Mouse (Mus musculus) monocyte, adult 2 months (primary cell): ENCODE results near the gene Mtap.
A peak's percentile ranks its signal among the peaks of the same experiment; 100 is the strongest.

Experiments
- DNase-seq, 2 experiments: peaks; one replicate each; pipeline ENCODE4 v3.0.0; 2022; ENCODE audit warnings: low spot score in 2 of 2, low read depth in 1 of 2

Gene Mtap

DNA sequence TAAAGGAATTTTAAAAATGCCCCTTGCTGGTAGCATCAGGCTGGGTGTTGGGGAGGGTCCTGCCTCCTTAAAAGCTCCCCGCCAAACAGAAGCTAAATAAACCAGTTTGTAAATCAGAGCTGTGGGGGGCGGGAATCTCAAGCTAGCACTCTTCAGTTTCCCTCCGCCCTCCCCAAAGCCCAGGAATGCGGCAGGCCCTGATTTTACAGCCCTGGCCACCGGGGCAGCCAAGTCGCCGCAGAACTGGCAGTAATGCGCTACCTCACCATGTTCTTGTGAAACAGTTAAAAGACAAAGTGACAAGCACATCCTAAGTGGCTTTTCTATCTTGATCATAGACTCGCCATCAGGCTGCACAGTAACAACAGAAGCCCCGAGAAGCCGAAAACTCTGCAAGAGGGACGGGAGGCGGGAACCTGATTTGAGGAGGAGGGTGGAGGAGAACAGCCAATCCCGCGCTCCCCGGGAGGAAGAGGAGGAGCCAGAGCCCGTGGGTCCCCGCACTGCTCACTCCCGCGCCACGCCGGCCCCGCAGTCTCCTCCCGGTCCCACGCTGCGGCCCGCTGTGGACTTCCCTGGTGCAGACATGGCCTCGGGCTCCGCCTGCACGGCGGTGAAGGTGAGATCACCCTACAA lies at the start of gene Mtap:
Gene Mtap (plus strand): TSS at position 217 of the 636 bp plus-strand sequence.
- DNase-seq: peak in 1 of 2 experiments; percentile 32

DNA sequence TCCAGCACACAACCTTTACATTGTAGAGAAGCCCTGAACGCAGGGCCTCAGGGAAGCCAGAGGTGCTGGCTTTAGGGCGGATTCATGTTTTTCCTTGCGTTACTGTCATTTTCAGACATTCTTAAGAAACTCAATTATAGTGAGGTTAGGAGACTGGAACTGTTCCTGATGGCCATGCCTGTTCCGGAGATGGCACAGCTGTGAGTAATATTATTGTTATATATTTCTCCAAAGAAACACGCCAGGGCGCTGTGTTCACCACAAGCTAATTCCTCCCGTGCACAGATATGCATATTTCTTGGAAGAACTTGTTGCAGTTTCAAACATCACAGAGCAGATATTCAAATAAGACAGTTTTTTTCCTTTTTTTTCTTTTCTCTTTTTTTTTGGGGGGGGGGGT lies 47.8 kb upstream of the Mtap start:
- DNase-seq: no peak

DNA sequence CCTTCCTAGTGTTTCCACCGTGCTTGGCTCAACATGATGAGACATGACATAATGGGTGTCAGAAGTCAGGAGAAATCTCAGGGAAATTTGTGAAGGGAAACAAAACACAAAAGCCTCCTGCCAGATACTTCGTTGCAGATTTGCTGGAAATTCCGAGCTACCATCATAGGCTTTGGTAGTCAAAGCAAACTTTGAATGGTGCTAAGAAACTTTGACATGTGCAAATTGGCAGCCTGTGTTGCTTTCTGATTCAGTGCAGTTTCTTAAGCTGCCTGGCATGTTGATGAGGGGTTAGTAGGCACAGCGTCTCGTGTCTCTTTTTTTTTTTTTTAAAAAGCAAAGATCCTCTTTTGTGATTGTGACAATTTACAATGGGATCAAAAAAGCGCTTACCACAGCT lies 46.7 kb upstream of the Mtap start:
- no peak for DNase-seq

DNA sequence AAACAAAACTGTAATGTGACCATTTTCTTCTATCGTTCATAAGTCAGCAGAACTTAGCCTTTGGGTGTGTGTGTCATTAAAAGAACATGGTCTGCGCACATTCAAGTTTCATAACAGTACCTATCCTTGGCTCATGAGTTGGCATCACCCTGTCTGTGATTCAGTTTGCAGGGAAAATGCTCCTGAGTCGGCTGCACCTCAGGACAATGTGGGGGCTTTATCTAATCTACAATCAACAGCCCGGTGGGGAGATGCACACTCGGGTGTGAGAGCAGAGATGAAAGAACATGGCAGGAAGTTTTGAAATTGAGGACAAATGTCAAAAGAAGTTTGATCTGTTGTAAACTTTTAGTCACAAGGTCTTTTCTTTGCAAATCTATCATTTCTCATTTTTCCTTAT lies 44.8 kb upstream of the Mtap start:
- DNase-seq: no peak

DNA sequence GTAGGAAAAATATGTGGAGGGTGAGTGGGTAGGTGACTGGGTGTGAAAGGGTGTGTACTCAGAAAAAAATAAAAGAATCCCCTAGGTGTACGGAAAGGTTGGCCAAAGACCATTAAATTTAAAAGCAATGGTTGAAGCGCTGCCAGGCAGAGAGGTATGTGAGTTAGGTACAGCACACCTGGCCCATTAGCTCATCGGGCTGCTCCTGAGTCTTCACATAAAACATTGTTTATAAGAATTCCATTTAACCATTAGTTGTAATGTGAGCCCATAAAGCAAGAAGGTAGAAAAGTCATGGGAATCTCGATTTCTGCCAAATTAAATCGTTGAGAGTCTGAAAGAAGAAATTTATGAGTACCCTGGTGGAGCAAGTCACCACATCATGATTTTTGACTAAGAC lies 42.1 kb upstream of the Mtap start:
- no peak for DNase-seq

DNA sequence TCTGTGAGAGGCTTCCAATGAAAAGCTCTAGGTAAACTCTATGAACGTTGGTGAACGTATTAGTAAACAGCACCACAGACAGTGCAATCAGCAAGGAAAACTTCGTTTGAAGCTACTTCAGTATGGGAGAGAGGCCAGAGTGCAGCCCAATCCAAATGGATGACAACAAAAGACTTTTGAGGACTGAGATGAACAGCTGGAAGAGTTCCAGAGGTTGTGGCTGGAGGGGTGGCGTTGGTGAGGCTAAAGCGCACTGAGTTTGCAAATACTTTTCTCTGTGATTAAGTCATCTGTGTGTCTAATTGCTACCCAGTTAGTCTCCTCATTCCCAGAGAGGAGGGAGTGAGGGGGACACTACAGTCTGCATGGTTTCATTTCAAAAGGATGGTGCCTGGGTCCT lies 38.7 kb upstream of the Mtap start:
- DNase-seq: no peak

DNA sequence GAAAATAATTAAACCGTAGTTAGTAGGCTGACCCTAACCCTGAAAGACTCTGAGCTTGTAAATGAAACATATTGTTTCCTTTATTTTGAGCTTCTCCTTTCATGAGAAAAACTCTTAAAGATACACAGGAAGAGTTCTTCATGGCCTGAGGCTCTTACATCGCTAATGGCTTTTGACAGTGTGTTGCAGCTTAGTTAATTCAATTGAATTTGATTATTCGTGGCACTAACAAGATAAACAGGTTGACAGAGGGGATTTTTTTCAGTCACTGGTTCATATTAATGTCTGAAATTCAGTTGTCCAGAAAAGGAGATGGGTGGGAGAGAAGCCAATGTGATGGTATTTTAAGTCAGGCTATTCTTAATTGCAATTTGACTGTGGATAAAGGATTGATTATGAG lies 35.6 kb upstream of the Mtap start:
- no peak for DNase-seq

DNA sequence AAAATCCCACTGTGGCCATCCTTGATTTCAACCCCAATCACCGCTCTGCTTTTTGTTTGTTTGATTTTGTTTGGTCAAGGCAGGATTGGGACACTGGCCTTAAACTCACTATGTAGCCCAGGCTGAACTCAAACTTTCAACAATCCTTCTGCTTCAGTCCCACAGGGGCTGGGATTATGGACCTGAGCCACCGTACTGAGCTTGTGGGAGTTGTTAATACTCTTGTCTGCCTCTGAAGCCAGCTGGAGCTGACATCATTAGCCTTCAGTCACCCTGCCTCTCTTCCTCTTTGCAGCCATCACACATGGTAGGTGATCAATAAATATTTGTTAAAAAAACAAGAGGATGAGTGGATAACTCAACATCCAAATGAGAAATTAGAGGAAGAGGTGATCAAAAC lies 34.6 kb upstream of the Mtap start:
- DNase-seq: no peak

DNA sequence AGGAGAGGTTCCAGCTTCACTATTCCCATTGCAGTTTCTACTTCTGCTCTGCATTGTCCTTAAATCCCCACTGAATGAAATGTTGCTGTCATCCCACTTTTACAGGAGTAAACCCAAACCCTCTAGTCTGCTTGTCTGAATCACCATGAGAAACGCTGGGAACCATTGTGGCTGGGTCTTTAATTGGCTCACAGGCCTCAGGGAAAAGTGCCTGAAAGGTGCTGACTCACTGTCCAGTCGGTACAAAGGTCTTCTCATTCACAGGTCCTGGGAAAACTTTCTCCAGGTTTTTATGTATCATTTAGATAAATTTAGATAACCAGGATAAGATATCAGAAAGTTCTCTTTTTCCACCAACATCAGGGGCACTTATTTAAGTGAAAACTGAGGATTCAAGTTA lies 31.4 kb upstream of the Mtap start:
- no peak for DNase-seq

DNA sequence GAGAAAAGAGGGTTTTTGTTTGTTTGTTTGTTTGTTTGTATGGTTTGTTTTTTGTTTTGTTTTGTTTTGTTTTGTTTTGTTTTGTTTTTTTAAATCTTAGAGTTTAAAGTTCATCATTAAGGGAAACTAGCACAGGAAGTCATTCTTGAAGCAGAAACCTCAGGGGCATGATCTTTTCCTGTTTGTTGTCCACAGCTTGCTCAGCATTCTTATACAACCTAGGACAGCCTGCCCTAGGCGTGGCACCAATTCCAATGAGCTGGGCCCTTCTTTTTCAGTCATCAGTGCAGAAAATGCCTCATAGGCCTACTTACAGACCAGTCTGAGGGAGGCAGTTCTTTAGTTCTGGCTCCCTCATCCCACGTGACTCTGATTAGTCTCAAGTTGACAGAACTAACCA lies 30.4 kb upstream of the Mtap start:
- DNase-seq: no peak

DNA sequence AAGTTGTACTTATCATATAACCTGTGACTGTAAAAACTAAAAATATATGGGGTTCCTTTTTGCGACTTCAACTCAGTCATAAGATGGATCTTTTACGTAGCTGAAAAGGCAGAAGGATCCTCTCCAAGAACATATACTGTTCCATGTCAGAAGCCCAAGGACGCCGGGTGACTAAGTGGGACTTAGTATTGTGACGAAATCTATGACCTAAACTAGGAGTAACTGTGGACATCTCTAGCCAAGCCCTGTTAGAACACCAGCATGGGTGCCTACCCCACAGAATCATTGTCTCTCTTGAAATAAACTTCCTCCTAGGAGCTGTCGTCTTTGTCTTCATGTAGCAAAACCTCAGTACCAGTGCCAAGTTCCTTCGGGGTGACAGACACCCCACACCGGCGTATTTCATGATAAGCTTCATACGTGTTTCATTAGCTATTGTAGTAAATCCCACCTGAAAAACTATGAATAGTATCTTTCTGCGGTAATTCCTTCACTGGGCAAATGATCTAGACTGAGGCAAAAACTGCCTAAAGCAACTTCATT lies 24.7 kb upstream of the Mtap start:
- DNase-seq: no peak

DNA sequence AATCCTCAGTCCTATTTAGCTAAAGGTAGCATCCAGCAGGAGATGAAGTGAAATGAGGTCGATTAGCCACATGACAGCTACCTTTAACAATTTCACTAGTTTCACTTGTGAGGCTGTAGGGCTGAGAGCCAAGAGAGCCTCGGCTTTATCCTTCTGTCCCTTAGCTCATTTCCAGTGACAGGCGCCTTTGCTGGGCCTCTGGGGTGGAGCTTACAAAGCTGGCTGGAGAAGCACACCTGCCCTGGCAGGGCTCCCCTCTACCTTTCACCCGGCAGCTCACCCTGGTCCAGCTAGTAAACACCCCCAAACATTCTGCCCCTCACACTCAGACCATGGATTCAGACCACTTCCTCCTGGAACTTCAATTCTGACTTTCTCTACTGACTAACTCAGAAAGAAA lies 24.1 kb upstream of the Mtap start:
- DNase-seq: no peak

DNA sequence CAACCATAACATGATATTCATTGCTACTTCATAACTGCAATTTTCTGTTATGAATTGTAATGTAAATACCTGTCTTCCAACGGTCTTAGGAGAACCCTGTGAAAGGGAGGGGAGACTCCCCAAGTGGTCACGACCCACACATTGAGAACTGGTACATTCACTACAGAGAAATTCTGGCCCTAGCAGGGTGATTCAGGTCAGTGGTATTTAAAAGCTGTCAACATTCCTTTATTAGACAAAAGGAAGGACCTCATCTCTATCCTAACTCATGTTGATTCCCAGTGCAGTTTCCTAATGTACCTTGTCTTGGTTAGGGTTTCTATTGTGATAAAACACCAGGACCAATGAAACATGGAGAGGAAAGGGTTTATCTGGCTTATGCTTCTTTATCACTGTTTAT lies 20.9 kb upstream of the Mtap start:
- DNase-seq: no peak

DNA sequence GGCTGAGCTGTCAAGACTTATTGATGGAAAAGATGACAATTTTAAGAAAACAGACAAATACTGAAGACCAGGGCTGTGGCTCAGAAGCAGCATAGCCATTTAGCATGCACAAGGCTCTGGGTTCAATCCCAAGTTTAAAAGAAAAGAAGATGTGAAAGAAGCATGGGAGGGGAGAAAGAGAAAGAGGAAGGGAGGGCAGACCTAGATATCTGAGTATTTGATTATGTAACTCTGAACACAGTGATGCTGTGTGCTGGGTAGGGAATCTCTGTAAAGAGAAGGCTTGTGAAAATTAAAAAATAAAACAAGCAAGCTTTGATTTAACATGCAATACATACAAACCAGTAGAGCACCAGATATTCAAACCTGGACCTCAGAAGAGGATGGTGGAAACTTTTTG lies 17.0 kb upstream of the Mtap start:
- no peak for DNase-seq

DNA sequence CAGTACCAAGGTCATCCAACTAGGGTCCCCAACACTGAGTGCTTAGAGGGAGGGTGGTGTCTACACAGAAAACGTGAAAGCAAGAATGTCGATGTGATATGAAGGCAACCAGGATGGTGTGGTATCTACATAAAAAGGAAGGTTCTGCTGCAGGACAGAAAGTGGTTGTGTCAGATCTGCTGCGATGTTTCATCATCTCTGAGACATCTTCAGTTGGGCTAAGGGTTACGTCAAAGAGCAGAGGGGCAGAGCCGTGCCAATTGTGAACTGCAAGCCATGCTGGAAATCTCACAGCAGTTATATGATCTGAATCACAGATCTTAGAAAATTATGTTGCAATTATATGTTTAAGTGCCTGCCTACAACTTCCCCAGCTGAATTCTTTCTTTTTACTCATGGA lies 16.6 kb upstream of the Mtap start:
- no peak for DNase-seq

DNA sequence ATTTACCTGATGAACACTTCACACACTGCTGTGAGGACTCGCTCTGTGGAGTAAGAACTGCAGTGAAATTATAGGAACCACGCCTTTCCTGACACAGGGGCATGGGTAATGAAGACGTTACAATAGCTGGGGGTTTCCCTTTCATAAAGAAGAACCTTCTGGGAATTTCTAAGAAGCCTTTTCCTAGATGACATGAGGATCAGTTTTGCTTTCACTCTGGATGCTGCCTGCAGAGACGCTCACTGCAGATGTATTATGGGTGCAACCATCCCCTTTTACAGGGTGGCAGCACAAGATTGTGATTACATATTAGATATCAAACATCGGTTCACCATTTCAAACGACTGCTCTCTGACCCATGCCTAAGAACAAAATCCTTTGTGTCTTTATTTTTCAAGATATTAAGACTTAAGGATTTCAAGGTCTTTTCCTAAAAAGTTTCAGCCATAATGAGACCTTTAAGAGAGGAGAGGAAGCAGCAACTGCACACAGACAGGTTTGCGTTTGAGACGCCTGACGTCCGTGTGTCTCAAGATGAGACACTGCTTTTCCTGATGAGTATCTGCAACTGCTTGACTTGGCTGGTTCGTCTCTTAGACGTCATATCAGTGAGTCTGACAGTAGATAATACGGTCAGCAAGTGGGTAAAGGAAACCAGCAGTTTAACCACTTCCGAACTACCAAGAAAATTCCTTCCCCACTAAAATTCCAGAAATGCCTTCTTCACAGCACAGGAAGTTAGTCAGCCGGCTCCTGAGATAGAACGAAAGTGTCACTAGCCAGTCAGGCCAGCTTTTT lies 13.3 kb upstream of the Mtap start:
- no peak for DNase-seq

DNA sequence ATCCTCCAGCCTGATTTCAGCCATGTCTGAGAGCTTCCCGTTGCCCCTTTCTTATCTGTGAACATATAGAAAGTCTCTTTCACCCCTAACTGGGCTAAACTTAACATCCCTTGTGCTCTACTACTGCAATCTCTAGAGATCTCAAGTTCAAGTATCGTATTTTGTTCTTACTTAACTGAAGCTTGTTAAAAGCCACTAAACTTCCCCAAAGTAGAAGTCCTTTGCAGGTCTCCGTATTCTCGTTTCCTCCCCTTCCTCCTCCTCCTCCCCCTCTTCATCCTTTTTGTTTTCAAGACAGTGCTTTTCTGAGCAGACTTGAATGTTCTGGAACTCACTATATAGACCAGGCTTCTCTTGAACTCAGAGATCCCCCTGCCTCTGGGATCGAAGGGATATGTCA lies 9.2 kb upstream of the Mtap start:
- DNase-seq: no peak

DNA sequence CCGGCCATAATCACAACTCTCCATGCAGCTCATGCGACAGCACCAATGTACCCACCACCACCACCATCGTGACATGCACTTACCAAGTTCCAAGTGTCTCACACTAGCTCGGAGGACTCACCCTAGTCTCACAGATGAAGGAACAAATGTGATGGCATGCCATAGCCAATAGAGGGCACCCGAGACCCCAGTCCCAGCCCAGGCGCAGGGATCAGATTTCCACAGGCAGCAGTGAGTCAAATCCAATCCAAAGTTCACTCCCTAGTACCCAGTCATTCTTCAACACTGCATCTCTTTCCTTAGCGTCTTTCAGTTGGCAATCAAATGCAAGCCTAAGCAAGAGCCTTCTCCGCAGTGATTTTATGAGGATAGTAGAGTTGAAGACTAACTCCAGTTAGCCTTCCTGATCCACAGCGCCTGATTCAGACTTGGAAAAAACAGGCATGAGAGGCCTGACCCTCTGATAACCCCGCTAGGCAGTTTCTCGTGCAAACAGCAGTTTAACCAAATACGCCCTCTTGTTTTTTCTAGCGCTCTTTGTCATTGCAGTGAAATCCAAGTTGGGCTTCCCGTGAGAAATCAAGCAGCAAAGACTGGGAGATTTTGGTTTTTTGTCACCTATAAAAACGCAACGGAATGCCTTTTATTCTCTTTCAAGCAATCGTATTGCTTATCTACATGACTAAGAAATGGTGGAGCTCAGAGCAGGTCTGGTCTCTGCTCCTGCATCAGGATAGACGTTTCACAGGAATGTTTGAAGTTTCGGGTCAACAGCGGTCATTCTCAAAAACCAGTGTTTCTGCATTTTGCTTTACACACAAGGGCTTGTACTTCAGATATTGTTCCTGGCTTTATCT lies 8.6 kb upstream of the Mtap start:
- DNase-seq: no peak

DNA sequence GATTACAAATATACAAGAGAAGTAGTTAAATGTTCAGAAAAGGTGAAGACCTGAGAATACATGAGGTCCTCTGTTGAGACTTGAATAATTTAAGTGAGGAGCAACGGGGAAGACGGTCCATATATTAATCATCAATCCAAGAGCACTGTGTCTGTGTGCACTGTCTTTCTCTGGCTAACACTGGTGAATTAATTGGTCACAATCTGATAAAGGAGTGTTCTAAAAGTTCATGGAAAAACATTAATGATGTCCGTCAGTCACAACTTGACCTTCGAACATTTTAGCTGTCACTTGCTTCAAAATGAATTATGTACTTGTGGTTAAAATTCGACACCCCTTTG lies 8.0 kb upstream of the Mtap start:
- DNase-seq: no peak

DNA sequence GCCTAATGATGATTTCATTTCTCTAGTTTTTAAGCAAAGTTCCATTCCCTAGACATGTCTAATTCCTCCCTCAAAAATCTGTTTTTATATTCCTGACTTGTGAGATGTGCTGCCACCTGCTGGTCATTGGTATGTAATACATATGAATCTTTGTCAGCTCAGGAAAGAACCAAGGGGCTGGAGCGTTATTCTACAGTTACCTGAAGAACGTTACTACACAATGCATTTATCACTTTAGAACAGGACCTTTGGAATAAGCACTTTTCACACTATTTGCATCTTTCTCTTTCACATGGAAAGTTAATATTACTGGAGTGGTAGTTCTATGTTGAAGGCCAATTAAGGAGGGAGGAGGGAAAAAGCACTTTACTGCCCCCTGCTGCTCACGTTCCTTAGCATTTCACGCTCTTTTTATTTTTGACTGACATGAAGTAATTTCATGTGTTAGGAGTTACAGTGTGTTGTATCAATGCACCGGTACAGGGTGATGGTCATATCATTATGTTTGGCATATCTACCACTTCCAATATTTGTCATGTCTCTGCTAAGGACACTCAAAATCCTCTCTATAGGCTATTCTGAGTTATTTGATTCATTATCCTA lies 7.5 kb upstream of the Mtap start:
- peak in 1 of 2 experiments; percentile 29 for DNase-seq

DNA sequence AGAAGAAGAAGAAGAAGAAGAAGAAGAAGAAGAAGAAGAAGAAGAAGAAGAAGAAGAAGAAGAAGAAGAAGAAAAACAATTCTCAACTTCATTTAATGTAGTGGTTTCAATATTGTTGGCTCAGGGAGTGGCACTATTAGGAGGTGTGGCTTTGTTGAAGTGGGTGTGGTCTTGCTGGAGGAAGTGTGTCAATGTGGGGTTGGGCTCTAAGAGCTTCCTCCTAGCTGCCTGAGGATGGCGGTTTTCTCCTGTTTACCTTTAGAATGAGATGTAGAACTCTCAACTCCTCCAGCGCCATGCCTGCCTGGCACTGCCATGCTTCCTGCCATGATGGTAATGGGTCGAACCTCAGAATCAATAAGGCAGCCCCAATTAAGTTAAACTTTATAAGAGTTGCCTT lies 5.1 kb upstream of the Mtap start:
- no peak for DNase-seq

DNA sequence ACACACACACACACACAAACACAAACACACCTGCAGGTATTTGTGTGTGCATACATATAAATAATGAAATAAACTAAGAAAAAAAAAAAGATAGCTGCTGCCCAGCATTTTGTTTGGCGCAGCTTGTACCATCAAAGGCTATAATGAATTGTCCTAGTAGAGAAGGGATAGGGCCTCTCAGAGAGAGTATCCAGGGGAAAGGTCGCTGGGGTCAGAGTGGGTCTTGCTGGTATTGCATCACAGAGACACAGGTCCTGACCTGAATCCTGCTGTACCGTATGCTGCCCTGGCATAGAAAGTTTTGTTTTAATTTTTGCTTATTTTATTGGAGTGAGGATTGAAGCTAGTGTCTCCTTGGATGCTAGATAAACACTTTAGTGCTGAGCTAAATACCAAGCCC lies 566 bp upstream of the Mtap start:
- no peak for DNase-seq
